Mouse (Mus musculus) mesoderm, embryonic 11.5 days (tissue): ENCODE data around the gene Nxn.

Experiments
- DNase-seq: peaks from one replicate; pipeline ENCODE4 v3.0.0-alpha.2; 2012; ENCODE audit warnings: low read depth, low spot score

Gene Nxn

DNA sequence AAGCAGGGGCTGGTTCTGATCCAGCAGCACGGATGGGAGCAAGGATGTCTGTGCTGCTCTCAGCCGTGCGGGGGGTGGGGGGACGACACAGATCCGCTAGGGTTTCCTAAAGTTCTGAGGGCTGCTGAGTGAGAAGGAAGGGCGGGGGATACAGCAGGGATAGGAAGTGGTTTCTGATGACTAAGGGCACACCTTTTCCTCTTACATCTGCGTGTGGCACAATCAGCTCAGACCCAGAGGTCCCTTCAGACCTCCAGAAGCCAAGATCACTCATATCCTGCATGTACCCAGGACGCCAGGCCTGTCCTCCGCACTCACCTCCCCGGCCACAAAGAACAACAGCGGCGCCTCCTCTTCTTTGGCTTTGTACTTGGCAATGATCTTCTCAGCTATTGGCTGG is 137.7 kb downstream of the Nxn start:
- no peak for DNase-seq

DNA sequence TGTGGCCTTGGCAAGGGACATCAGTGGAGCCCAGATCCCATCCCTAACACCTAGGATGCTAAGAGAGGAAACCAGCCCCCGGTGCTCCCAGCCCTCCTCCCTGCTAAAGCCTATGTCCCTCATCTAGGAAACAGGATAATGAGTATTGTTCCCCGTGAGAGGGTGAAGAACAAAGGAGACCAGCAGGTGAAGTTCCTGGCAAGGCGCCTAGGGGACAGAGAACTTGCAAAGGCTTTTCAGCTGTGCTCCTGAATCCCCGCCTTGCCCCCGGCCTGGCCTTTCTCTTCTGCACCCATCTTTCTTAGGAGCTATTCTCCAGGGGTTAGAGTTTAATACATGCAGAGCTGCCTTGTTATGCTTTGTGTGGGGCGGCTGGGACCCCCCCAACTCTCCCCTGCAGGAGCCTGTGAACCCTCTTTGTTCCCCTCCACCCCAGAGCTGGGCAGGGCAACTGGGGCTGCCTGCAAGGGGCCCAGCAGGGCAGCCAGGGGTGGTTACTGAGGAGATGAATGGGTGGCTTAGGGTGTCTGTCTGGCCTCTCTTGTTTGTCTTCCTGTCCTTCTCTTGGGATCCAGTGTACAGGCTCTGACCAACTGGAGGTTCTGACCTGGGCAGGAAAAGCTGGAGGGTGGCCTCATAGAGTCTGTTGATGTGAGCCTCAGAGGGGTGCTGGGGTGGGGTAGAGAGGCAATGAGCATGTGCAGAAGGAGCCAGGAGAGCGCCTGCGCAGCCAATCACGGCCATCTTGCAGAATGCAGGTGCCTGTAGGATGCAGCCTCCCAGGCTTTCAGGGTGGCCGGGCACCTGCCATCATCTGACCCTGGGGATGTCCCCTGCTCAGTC is 138.5 kb downstream of the Nxn start:
- no peak for DNase-seq

DNA sequence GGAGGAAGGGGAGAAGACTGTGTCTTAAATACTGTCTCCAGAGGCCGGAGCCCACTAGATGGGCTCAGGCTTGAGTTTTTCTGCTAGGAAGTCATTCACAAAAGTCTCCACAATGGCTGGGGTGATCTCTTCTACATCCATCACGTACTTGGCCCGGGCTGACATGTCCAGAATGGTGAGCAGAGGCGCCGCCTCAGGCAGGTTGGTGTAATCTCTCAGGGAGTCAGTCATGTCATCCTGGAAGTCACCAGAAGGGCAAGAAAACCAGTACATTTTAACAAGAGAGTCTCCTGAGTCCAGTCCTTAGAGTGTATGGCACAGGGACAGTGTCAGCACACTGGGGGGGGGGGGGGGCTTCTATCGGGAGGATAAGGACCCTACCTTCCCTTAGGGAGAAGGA is 140.4 kb downstream of the Nxn start:
- no peak for DNase-seq

DNA sequence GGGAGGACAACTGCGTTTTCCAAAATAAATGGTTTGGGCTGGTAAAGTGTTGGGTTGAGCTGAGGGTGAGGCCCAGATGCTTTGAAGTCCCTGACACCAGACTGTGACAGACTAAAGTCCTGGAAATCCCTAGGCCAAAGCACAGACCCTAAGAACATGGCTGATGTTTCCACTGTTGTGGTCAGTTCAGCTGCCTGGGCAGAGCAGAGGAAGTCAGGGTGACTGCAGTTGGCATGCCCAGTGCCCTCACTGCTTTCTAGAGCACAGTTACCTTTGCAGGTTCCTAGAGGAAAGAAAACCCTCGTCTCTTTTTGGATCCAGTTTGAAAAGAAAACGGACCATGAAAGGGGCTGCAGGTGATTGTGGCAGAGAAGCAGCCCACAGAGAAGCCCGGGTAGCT is 141.6 kb downstream of the Nxn start:
- no peak for DNase-seq

DNA sequence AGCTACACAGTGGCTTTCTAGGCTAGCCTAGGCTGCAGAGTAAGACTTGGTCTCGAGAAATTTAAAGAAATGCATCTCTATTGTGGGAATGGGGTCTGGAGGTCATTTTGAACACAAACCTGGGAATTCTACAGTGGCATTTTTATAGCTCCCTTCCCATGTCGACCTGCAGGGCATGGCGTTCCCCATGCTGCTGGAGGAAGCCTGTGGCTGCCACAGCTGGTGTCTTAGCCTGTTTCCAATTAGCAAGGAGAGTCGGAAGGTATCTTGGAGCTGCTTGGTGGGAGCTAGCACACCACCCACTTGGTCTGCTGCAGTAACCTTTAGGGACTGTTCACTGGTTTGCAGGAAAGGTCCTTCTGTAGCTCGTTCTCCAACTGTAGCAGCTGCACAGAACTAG is 142.8 kb downstream of the Nxn start:
- peak; percentile 53 for DNase-seq

DNA sequence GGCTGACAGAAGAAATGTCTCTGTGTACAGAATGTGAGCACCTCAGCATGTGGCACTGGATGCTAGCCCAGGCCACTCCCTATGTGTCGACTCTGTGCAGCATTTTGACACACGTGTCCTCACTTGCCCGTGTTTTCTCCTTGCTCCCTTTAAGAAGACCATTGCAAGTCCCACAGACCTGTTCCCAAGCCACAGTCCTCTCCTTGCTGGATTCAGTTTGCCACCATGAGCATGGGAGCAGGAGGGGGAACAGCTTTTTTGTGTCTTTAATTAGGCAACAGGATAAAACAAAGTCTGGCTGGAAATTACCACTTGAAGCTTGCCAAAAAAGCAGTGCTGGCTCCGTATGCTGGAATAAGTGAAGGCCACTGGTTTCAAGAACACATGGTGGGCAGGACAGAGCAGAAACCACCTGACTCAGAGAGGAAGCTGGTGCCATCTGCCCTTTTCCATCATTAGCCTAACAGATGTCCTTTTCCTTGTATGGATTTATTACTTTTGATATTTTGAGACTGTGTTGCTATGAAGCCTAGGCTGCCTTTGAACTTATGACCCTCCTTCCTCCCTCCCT is 143.4 kb downstream of the Nxn start:
- DNase-seq, result peak; percentile 61

DNA sequence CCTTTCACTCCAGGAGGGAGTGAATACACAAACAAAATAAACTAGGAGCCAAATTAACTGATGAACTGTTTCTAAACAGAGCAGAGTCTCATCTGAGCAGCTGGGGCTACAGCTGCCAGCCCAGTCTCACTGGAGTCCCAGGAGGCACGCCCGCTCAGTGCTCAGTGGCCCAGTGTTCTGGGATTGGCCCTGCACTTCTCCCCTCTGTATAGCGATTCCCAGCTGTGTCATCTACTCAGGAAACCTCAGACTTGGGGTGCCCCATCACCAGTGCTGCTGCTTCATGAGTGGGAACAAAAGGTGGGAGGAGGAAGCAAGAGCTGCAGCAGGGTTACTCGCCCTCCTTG is 145.0 kb downstream of the Nxn start:
- DNase-seq, result no peak

DNA sequence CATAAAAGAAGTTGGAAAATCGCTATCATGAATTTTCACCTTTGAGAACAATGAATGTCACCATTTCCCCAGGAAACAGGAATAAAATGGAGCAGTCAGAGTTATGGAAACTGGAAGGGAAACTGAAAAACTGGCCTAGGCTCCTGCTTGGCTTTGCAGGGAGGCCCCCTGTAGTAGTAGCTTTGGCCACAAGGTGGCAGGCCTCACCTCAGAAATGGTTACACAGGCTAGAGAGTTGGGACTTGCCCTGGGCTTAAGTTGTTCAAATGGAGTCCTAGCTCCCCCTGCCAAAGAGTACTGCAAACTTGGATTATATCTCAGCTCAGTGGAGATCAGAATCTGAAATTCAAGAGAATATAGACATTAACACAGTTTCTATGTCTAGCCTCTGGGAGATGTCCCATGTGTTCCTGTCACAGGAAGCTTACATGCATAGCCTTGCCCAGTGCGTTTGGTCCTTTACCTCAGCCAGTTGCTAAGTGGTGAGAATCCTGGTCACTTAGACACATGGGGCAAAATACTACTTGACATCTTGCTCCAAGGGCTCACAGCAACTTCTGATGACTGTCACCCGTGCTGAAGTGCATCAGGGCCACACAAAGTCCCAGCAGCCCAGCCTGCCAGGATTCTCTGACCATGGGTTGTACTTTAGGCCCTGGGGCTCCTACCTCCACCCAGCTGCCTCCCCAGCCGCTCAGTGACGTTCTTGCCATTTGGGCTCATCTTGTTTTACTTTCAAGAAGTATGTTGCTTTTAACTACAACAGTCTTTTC is 145.6 kb downstream of the Nxn start:
- DNase-seq, result peak; percentile 79

DNA sequence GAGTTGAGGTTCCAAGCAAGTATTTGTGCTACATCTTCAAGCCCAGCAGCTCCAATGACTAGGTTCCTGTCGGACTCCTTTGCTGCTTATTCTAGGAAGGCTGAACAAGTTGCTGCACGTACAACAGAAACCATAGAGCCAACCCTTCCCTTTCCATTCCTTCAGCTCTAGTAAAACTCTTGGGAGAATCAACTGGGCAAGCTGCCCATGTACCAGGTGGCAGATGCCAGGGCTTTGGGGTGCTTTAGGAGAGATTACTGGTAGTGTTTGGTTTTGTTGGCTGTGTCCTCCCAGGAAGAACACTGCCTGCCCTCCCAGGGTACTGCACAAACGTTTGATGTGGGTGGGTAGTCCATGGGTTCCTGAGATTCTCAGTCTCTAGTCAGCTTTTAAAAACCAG is 146.9 kb downstream of the Nxn start:
- DNase-seq, result no peak

DNA sequence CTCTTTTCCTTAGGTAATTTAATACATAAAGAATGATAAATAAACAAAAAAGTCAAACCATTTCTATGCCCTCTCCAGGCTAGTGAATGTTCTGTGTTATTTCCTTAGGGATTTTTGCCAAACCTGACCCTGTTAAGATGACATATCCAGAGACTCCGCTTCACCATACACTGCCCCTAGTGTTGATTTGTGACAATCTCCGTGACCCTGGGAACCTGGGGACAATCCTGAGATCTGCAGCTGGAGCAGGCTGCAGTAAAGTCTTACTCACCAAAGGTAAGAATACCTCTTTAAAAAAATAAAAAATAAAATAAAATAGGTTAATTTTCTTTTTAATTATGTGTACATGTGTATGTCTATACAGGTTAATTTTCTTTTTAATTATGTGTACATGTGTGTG is 151.7 kb downstream of the Nxn start:
- no peak for DNase-seq

DNA sequence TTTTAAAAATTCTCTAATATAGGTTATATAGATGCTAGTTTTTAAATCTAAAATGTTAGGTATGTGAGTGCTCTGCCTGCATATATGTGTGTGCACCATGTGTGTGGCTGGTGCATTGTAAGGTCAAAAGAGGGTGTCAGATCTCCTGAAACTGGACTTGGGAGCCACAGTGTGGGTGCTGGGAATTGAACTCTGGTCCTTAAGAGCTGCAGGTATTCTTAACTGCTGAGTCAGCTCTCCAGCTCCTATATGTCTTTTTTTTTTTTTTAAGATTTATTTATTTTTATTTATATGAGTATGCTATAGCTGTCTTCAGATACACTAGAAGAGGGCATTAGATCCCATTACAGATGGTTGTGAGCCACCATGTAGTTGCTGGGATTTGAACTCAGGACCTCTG is 152.5 kb downstream of the Nxn start:
- DNase-seq, result no peak

DNA sequence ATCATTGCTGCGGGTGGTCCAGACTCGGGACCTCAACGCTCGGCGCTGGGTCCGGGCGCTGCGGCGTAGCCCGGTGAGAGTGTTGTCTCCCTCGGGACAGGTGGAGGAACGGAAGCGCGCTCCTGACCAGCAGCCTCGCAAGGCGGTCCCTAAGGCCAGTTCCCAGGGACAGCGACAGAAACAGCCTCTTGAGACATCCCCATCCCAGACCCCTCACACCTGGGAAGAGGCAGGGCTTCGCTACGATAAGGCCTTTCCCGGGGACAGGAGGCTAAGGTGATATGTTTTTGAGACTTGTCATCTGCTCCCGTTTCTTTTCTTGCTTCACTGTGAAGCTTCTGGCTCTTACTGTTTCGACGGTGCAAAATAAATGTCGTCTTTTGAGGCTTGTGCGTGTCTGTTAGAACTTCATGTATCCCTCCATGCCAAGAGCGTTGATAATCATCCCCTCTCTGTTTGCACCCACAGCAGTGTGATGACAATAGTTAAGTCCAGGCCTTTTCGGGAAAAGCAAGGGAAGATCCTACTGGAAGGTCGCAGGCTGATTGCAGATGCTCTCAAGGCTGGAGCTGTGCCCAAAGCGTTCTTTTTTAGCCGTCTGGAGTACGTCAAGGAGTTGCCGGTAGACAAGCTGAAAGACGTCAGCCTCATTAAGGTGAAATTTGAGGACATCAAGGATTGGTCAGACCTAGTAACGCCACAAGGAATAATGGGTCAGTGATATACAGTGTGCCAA is 155.0 kb downstream of the Nxn start:
- no peak for DNase-seq

DNA sequence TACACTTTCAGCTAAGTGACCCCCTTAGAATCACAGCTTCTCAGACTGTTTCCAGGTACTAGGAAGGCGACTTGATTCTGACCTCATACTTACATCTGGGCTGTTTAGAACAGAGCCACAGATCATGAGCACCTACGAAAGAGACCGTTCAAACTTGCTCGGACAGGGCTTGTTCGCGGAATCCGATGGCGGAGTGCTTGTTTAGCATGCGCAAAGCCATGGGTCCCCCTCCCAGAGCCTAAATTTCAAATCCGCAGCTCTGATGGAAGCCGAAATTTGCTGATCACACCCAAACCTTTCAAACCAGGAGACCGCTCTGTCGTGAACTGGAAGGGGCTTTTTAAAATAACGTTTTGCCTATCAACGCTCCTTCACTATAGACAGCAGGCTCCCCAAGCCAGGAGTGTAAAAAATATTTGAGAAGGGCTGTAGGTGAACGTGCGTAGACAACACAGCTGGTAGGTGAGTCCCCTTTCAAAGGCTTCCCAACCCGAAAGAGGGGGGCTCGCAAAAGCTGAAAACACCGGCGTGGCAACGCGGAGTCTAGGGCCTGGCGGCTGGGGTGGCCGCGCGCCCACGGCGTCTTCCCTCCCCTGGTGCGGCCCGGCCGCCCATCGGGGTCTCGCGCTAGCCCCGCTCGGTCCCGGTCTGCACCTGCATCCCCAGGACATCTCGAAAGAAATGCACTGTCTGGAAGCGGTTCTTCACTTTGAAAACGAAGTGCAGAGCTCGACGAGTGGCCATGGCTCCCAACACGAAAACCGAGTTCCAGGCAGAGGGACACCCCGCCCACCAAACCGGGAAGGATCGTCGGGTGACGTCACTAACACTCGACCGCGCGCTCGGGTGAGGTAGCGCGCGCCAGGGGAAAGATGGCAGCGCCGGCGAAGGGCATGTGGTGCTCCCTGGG is 155.8 kb downstream of the Nxn start, which contains the start of the genes Mrm3 and Glod4:
TSS of gene Mrm3 (plus strand) at position 815 of the 910 bp plus-strand sequence.
TSS of gene Glod4 (minus strand) at position 825 of the 910 bp plus-strand sequence.
- peak; percentile 94 for DNase-seq

DNA sequence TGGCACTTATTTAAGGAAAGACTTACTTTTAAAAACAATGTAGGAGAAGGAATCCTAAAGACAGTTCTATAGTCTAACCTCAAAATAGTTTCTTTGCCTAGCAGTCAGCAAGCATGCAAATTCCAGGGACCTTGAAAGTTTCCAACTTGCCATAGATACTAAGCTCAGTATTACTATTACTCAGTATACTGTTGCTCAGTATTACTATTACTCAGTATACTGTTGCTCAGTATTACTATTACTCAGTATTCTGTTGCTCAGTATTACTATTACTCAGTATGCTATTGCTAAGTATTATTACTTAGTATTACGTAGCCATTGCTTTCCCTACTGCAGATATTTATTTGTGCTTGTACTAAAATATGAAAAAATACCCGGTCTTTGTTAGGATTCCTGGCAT is 159.2 kb downstream of the Nxn start:
- no peak for DNase-seq

DNA sequence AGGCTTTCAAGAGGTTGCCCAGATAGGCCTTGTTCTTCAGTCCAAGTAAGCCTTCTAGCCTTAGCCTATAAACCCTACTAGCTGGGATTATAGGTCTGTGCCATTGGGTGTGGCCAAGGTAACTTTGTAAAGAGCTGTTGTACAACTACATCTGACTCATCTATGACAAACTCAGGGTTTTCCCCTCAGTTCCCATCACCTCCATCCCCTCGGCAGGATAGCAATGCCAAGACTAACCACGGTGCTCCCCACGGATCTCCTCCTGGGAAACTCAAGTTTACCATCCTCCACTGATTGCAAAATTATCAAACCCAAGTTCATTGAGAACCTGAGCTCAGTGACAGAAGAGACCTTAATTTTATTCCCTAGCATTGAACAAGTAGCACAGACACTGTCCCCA is 162.8 kb downstream of the Nxn start:
- no peak for DNase-seq

DNA sequence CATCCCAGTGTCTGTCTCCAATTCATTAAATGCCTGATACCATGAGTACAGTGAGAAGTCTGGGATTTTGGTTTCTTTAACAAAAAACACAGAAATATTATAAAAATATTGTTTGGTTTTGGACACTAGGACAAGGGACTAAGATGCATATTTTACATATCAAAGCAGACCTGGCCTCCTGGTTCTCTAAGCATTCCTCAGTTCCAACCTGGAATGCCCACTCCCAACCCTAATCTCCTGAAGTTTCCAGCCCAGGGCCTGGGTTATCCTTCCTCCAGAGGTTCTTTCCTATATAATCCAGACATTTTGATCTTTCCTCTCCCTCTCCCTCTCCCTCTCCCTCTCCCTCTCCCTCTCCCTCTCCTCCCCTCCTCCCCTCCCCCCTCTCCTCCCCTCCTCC is 173.9 kb downstream of the Nxn start:
- DNase-seq, result no peak

DNA sequence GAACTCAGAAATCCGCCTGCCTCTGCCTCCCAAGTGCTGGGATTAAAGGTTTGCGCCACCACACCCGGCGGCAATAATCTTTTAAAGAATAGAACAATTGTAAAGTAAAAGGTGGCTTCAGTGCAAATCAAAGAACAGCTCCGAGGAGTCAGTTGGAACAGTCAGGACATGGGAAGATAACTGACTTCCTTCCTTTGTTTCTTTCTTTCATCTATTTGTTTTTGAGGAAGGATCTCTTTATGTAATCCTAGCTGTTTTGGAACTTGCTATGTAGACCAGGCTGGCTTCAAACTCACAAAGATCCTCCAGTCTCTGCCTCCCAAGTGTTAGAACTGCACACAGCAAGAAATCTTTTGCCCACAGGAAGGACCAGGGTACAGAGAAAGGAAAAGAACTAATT is 174.3 kb downstream of the Nxn start:
- no peak for DNase-seq

DNA sequence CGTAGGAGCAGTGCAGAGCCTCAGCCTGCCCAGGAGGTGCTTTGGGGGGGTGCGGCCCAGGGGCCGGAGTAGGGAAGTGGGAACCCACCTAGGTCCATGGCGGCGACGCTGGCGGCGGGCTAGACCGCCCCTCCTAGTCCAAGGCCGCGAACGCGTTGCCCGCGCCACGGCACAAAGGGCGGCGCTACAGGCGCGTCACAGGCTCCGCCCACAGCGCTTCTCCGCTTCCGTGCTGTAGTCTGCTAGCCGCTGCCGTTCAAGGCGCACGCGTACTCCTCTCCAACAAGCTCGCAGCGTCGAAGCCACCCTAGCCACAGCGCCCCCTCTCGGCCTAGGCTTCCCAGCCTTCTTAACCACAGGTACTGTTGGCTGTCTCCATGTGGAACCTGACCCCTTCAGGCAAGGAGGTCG is 181.5 kb downstream of the Nxn start, which contains the start of the genes Dbil5 and Gemin4:
TSS of gene Dbil5 (plus strand) at position 219 of the 411 bp plus-strand sequence.
TSS of gene Gemin4 (minus strand) at position 275 of the 411 bp plus-strand sequence.
- peak; percentile 99 for DNase-seq

DNA sequence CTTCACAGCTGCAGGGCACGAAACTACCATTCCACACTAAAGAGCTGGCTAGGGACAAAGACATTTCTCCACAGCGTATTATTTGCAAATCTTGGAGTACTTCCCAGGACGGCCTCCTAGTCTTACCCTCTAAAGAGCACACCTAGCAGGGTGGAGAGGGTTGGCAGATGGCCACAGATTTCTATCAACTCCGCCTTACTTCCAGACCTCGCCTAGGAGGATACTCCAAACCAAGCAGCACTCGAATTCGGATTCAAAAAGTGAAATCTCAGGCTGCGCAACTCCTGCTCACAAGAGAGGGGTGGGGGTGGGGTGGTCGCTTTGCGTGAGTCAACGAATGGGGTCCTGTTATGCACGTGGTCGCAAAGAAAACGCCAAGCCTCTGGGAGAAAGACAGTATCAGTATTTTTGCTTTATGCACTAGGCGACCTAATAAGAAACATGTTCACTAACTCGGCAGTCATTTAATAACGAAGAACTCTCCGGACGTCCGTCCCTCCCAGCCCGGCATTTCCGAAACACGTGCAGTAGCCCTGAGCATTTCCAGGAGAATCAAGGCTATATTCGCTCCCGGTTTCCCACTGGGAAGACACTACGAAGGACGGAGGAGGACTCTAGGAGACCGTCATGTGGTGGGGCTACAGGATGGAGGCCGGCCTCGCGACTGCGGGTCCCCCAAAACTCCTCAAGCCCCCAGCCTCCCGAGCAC is 182.1 kb downstream of the Nxn start:
- peak; percentile 52 for DNase-seq

DNA sequence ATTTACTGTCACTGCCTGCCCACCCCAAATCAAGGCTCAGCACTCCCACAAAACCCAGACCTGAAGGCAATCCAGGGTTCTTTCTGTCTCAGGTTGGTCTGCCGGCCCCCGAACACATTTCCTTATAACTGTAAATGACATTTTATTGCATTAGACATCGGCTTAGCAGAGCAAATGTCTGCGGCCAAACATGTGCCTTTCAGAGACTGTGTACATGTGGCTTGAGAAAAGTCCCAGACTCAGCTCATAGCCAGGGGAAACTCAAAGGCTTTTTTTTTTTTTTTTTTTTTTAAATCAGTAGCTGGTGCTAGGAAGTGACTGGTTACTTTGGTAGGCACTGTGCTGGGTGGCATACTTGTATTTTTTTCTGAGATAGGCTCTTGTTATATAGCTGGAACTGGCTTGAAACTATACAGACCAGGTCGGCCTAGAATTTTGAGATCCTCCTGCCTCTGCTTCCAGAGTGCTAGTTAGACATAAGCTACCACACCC is 182.8 kb downstream of the Nxn start:
- no peak for DNase-seq
